Mouse (Mus musculus): ENCODE measurements around the gene Hist2h4. TPM values are rescaled to one million over a fixed set of nuclear protein-coding genes. Genes with fewer than 3 reads are reported as not detected.
"Not testable (repeated sequence)": the region's sequence is repeated elsewhere in the genome, so short reads cannot be mapped to it uniquely, and the experiment has no call there.

Gene Hist2h4
- total RNA-seq, 2 experiments from 2014 or later, result 97.3 to 110 TPM

DNA sequence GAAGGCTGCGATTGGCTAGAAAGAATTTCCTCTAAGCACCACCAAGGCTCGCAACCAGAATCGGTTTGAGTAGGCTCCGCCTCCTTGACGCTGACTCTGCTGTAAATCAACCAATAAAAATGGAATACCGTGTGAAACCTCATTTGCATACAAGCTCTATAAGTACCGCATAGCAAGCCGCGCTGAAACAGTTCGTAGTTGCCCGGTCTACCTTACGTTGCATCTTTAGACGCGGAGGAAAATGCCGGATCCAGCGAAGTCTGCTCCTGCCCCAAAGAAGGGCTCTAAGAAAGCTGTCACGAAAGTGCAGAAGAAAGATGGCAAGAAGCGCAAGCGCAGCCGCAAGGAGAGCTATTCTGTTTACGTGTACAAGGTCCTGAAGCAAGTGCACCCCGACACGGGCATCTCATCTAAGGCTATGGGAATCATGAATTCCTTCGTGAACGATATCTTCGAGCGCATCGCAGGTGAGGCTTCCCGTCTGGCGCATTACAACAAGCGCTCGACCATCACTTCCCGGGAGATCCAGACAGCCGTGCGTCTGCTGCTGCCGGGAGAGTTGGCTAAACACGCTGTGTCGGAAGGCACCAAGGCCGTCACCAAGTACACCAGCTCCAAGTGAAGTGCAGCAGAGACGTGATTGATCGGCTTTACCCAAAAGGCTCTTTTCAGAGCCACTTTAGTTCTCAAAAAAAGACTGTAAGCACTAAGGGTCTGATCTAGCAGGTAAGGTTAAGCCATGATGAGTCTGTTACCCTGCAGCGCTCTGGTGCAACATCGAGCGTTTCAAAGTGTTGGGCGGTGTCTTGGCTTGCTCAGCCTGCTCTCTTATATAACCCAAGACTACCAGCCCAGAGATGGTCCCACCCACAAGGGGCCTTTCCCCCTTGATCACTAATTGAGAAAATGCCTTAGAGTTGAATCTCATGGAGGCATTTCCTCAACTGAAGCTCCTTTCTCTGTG lies 6.7 kb upstream of the Hist2h4 start, which contains the start of gene Hist2h2bb:
TSS of gene Hist2h2bb (plus strand) at position 242 of the 964 bp plus-strand sequence.
- peak; percentile 44 to 76 for DNase-seq (ENCODE audit: low spot score in 2 of 2)

DNA sequence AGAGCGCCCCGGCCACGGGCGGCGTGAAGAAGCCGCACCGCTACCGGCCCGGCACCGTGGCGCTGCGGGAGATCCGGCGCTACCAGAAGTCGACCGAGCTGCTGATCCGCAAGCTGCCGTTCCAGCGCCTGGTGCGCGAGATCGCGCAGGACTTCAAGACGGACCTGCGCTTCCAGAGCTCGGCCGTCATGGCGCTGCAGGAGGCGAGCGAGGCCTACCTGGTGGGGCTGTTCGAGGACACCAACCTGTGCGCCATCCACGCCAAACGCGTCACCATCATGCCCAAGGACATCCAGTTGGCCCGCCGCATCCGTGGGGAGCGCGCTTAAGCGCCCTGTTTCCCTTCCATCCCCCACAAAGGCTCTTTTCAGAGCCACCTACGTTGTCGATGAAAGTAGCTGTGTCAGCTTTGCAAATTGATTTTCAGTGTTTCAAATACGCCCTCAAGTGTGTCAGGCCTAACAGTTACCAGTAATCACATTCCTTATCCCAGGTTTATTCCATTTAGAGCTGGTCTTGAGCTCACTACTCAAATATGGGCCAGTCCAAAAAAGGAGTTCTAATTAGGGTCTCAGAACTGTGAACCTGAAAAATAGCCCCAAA lies 5.8 kb upstream of the Hist2h4 start:
- not testable (repeated sequence) for DNase-seq (ENCODE audit: low spot score in 2 of 2)

DNA sequence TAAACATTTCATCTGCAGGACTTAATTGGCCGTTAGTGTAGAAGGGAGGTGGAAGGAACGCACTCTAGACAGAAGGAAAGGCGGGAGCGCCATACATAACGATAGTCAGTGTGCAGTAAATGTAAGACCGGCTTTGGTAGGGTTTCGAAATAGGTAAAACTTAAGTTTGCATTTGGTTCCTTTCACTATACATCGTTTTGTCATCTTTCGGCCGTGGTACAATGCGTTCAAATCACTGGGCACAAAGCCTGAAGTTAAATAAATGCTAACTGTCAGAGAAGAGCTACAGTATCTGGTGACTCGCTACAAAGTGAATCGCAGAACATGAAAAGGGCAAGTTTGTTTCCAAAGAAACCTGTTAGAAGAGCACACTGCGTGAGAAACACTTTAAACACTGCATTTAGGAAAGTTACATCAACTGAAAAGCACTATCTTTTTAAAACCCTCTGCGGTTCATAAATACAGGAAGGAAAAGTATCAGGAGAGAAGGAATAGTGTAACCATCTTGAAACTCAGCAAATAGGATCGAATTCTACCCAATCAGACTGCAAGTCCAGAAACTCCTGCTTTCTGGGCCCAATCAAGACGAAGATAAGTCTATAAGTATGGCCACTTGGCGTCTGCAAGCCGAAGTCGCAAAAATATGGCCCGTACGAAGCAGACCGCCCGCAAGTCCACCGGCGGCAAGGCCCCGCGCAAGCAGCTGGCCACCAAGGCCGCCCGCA lies 5.1 kb upstream of the Hist2h4 start, which contains the start of gene Hist2h3b:
TSS of gene Hist2h3b (plus strand) at position 604 of the 725 bp plus-strand sequence.
- peak; percentile 55 to 59 for DNase-seq (ENCODE audit: low spot score in 2 of 2)

GRCm38 (mm10) chr3:96267541-96267940 lies 4.4 kb upstream of the Hist2h4 start:
- no peak for DNase-seq (ENCODE audit: low spot score in 2 of 2)

DNA sequence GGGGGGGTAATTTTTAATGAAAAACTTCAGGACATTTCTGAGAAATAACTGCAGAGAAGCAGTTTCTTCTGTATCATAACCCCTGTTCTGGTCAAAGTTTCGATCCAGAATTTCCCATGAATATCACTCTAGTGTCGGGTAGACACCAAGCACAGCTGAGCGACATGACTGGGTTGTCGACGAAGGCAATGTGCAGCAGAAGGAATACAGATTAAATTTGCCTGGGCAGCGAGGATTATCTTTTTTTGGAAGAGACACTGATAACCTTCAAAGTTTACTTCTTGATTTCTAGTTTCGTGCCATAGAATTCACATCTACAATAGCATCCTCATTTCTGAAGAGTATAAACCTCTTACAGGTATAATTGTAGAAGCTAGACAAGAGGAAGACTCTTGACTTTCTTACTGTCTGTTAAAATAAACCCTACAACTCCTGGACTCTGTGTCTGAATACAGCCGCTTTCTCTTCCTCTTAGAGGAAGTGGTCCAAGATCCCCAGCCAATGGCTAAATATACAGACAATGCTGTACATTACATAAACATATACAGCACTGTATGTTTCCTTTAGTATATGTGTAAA lies 3.1 kb upstream of the Hist2h4 start:
- no peak for DNase-seq (ENCODE audit: low spot score in 2 of 2)

DNA sequence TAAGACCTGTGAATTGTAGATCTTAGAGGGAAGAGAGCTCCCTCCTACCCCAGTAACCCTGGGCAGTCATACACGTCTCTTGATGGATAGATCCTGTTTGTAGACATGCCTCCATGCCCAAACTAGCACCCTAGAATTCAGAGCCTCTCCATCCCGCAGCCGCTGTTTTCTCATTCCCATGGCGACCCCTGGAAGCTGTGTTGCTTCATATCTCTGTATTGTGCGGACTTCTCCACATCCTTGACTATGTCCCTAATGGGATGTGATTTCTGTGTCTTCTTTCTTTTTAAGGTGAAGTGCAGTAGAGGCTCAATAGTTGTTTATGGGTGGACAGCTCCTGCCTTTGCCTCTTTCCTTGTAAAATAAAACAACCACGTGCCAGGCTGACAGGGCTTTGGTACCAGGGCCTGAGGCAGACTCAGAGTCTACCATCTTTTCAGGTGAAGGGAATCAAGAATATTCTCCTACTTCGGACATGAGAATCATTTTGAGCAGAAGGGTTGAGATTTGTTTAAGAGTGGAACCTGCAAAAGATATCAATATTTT lies 1.4 kb upstream of the Hist2h4 start:
- no peak for DNase-seq (ENCODE audit: low spot score in 2 of 2)

GRCm38 (mm10) chr3:96263558-96264403 lies 670 bp upstream of the Hist2h4 start:
- no peak for DNase-seq (ENCODE audit: low spot score in 2 of 2)

GRCm38 (mm10) chr3:96262216-96262875 lies 765 bp downstream of the Hist2h4 start:
- DNase-seq (ENCODE audit: low spot score in 2 of 2), result peak in 1 of 2 experiments; percentile 66

GRCm38 (mm10) chr3:96261623-96262022 lies 1.5 kb downstream of the Hist2h4 start:
- DNase-seq (ENCODE audit: low spot score in 2 of 2), result no peak

- DNase-seq (ENCODE audit: low spot score in 2 of 2), result no peak
Measured at GRCm38 (mm10) chr3:96260220-96260619, 2.9 kb downstream of the Hist2h4 start.

DNA sequence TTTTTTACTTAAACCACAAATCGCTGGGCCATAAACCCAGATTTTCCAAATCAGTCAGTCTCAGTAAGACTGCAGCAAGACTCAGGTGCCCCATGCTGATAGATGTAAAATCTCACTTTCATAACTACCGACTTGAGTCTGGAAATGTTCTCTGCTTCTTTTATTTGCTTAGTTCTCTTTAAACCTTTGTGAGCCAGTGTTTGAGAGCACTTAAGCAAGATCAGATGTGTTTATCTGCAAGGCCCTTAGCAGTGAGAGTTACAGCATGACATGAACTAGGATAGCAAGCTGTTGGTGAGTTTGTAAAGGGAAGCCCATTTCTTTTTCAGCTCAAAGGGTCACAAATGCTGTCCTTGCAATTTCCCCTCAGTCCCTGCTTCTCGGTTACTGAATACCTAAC lies 5.9 kb downstream of the Hist2h4 start:
- no peak for DNase-seq (ENCODE audit: low spot score in 2 of 2)

DNA sequence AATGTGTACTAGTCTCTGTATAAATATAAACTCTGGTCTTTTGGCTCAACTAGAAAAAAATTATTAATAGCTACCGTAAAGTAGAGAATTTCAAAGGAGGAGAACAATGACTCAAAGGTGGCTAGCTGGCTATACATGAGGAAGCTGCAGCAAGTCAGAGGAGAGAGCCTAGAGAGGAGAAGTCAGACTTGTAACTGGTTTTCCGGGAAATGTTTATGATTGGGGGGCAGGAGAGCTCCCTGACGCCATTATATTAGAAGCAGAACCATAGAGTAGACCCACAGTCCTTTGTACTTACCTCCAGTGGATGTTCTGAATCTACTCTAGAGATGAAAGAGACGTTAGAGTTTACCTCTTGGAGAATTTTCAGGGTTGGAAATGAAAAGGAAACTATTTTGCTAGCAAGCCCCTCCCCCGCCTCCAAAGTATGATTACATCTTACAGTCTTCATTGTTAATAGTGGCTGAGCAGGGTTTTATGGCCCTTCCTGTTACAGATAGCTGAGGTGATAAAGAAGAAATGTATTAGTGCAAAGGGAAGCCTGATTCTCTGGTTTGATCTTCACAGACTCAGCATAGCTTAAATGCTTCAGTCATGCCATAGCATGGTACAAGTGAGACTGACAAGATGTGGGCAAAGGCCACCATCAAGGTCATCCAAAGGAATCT lies 7.1 kb downstream of the Hist2h4 start:
- no peak for DNase-seq (ENCODE audit: low spot score in 2 of 2)

DNA sequence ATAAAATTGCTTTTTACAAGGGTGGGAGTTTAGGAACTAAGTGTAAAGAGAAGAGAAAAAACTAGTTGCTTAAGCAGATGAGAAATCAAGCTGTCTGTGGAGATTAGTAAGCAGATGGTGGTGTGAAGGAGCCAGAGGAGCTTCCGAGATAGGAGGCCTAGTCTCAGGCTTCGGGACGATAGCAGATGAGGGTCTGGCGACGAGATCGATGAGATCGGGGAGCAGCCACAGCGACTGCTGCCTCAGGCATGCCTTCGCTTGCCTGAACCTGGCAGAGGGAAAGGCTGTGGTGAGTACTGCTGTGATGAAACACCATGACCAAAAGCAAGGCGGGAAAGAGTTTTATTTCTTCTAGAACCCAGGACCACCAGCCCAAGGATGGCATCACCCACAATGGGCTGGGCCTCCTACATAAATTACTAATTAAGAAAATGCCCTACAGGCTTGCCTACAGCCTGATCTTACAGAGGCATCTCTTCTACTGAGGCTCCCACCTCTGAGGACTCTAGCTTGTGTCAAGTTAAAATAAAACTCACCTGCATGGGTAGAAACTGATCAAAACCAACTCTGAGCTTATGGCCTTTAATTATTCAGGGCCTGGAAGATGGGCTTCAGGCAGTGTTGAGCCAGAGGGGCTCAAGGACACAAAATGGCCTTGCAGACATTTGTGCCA lies 8.3 kb downstream of the Hist2h4 start:
- no peak for DNase-seq (ENCODE audit: low spot score in 2 of 2)

DNA sequence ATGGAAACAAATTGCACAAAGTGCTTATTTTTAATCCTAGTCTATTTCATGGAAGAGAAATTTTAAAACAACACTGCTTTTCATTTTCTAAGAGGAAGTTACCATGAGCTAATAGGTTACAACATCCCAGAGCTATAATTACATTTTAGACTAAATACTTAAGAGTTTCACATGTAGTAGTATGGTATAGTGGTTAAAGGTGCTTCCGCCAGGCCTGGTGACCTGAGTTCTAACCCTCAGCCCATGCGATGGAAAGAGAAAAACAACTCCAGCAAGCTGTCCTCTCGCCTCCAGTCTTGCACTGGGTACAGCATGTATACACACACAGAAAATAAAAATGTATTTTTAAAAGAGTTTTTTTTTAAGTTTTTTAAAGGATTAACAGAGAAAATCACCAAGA lies 11.3 kb downstream of the Hist2h4 start:
- no peak for DNase-seq (ENCODE audit: low spot score in 2 of 2)

DNA sequence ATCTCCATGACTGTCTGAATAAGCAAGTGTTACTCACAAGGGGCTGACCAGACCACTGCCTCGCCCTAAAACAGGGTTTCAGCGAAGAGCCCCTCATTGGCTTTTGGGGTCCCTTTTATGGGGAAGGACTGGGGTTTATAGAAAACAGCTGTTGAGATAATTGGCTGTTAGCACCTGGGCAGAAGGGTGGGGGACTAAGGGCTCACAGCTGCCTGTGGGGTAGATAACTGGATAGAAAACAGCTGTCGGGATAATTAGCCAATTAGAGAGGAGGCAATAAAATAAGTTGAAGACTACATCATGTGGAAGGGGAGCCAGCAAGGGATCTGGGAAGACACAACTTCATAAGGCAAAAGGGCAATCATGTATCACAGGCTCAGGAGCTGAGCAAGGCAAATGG lies 12.2 kb downstream of the Hist2h4 start:
- DNase-seq (ENCODE audit: low spot score in 2 of 2), result no peak

DNA sequence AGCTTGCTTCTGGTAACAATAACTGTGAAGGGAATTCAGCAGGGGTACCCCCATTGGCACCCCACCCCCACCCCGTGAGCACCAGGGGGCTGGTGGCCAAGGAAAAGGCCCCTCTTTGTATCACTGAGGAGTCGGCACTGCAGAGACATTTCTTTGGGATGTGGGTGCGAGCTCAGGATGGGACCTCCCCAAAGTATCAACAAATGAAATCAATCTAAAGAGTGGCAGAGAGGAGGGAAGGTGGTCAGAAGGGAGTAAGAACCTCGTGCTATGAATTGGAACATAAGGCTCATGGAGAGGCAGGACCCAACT lies 14.1 kb downstream of the Hist2h4 start:
- DNase-seq (ENCODE audit: low spot score in 2 of 2), result no peak

DNA sequence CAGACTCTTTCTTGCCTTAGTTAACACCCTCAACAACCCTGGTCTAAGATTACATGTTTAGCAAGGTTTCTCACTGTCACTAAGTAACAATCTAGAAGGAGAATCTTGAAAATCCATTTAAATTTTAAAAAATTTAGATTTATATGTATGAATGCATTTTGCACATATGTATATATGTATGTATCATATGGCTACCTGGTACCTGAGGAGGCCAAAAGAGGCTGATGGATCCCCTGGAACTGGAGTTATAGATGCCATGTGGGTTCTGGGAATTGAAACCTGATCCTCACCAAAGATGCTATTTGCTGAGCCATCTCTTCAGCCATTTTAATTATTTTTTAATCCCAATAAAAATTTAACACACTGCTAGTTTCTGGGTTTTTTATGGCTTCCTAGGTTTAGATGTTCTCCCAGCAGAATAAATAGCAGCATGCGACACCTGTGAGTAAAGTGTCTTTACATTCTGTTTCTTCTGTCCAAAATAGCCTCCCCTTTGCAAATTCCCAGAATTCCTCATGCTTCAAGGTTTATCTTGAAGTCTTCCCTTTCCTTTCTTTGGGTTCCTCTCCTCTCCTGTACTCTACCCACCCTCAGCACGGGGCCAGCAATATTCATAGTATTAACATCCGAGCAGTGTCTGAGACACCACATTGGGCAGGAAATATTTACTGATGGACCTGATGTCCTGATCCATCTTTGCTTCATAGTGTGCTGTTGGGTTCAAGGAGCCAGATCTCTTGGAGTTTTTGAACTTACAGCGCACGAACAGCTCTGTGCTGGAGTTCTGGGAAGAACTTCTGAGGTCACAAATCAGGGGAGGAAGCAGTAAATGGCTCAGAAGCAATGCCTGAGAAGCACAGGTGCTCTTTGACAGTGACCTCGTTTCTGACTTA lies 14.7 kb downstream of the Hist2h4 start:
- DNase-seq (ENCODE audit: low spot score in 2 of 2), result no peak

All from adrenal gland, postnatal 4 days (tissue).